Mouse (Mus musculus): ENCODE measurements around the gene Cacng4. TPM values are rescaled to one million over a fixed set of nuclear protein-coding genes. Genes with fewer than 3 reads are reported as not detected.

The Cacng4 gene
- polyA plus RNA-seq, 1 experiment from 2014 or later = 7.1 TPM

DNA sequence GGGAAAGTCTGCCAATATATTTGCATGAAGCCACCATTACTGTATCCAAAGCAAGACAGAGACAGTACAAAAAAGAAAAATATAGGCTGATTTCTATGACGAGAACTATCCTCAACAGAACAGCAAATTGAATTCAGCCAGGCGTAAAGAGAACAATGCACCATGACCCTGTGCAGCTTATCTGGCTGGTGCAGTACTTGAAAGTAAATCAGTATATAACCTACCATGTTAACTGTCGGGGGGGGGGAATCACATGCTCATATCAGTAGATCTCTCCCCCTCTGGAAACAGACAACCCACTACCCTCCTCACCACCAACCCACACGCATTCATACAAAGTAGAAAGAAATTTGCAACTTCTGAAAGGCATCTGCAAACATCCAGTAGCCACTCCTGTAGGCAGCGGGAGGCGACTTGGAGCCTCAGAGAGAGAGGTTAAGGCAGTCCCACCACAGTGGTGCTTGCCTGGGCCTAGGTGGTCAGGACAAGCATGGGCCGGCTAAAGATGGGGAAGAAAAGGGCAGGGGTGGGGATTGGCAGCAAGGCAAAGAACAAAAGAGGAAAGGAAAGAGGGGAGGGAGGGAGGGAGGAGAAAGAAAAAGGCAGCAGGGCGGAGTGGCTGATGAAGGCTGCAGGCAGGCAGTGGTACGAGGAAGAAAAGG lies 111.5 kb downstream of the Cacng4 start:
- no peaks in the 10 kb centered on the region for H3K27me3 ChIP-seq
- no peak for ATAC-seq (ENCODE audit: insufficient number of reproducible peaks, insufficient read depth, low FRiP score, low TSS enrichment)
- H3K9me3 ChIP-seq = no peaks in the 10 kb centered on the region
- H3K4me3 ChIP-seq = no peak overlapping the region
- 75% methylated on average over 9 of the region's 9 CpGs for WGBS
- peaks cover 11% of the 10 kb centered on the region for H3K4me1 ChIP-seq
- peaks cover 18% of the 10 kb centered on the region for H3K36me3 ChIP-seq
- H3K9ac ChIP-seq = no peak overlapping the region
- H3K27ac ChIP-seq = no peak overlapping the region
- no peak overlapping the region for H3K4me2 ChIP-seq (replicated peaks)

Other genes with a start within 250 kb of the Cacng4 start
- gene Helz, start 246.6 kb downstream of the Cacng4 start, polyA plus RNA-seq (2016; fragmentation: Nextera tagmentation; extraction: Ambion mirVana) = 19.7 and 20.5 TPM in 2 replicates
- 1.3 and 2.1 TPM in 2 replicates for gene Cacng1, start 78.0 kb downstream of the Cacng4 start, polyA plus RNA-seq (2016; fragmentation: Nextera tagmentation; extraction: Ambion mirVana)
- gene Cacng5, start 120.5 kb upstream of the Cacng4 start, polyA plus RNA-seq (2016; fragmentation: Nextera tagmentation; extraction: Ambion mirVana) = 0.64 and 0.65 TPM in 2 replicates